Mouse (Mus musculus): Measurements from ENCODE around the gene Cdkal1. TPM values are rescaled to one million over a fixed set of nuclear protein-coding genes. Genes with fewer than 3 reads are reported as not detected.
A peak's percentile ranks its signal among the peaks of the same experiment; 100 is the strongest.

The Cdkal1 gene
- total RNA-seq, 2 experiments from 2014 or later, result 17.8 to 18.5 TPM

DNA sequence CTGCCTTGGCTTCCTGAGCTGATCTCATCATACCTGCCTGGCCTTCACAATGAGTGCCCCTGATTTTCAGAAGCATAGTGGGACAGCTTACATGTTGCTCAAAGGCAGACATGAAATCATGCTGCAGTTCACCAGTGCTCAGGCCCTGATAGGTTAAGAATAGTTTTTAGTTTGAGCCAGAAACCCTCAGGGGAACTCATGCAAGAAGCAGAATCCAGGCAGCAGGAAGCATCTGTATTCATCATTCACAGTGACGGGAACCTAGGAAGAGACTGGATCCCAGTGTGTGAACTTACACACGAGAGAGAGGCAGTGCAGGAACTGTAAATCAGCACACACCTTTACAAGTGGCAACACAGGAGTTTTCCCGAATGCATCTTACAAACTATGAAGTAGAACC, 441.0 kb downstream of the Cdkal1 start:
- DNase-seq (ENCODE audit: extremely low spot score in 1 of 2, low spot score in 2 of 2), result no peak
- intact Hi-C loops (cut with DNase I), result no loop called here

DNA sequence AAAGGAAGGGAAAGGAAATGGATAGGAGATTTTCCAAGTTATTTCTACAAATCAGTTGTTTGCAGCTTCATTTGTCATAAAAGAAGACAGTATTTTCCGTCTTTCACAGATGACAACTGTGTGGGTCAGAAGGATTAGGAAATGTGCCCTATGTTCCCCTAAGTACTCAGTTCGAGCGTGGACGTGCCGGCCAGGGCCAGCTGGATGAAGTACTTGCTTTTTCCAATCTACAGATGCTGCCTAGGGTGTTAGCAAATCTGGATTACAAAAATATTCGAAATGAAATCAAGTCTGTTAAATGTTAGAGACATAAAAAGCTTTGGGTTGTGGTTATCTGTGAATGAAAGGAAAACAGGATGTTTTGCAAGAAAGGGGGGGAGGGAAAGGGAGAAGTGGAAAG, 444.3 kb downstream of the Cdkal1 start:
- intact Hi-C loops (cut with DNase I), result no loop called here
- no peak for DNase-seq (ENCODE audit: extremely low spot score in 1 of 2, low spot score in 2 of 2)

DNA sequence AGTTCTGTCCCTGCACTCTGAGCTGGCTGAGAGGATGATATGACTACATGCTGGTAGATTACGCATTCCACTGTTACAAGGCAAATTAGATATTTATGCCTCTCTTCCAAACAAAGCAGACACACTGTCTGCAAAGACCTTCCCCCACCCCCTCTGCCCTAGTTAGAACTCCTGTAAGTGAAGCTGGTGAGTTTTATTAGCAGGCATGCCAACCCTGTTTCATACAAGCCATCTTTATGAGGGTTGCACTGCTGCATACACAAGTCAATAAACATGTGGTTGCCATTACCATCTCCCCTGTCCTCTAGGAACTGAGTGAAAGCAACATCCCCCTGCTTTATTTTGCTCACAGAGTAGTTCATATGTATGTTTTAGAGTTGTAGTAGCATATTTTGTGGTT, 447.9 kb downstream of the Cdkal1 start:
- intact Hi-C loops (cut with DNase I), result no loop called here
- no peak for DNase-seq (ENCODE audit: extremely low spot score in 1 of 2, low spot score in 2 of 2)

DNA sequence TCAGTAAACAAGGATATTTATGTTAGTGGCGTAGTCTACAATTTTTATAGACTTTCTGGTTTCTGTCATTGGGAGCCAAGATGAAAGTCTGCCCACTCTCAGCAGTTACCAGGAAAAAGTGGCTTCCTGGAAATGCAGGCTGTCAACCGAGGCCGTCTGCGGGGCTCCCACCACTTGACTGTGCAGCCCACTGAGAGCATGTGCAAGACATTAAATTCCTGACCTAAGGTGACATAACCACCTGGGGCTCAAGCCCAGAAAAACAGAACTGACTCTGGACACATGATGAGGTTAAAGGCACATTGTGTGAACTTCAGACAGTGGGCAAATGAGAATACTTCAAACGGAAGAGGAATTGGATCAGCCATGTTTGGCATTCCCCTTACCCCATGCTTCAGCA, 450.2 kb downstream of the Cdkal1 start:
- intact Hi-C loops (cut with DNase I), result no loop called here
- DNase-seq (ENCODE audit: extremely low spot score in 1 of 2, low spot score in 2 of 2), result peak in 1 of 2 experiments; percentile 31

DNA sequence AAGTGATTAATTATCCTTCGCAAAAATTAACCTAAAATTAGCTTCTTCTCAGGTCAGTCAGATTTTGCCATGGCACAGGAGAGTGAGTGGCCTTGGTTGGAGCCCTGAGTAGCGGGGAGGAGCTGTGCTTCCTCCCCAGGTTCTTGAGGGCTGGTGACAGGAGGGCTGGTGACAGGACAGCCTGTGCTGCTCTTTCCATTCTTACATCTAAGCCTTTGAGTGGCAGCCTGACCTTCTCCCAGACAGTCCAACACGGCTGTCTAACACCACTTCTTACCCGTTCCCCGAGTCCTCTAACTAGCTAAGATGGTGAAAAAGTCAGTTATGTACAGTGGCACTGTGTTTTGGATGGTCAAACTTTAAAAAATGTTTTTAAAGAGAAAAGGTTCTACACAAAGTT, 452.3 kb downstream of the Cdkal1 start:
- intact Hi-C loops (cut with DNase I), result no loop called here
- no peak for DNase-seq (ENCODE audit: extremely low spot score in 1 of 2, low spot score in 2 of 2)

DNA sequence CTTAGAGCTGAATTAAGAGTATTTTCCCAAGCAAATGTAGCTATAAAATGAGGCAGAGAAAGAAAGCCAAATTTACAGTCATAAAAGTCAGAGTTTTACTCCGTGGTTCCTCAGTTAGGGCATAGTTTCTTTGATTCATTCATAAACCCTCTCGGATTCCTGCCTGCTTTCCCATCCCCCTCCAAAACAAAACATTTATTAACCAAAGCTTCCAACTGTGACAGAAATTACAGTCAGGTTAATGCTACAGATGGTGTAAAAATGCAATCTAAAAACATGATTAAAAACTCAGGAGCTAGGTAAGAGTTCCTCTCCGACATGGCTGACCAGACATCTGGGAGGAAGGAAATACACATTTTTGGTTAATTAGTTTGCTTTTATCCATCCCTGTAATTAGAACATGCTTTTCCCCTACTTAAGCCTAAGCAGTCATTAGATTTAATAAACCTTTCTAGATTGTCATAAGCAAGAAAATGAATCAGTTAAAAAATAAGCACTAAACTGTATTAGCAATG, 452.9 kb downstream of the Cdkal1 start:
- no peak for DNase-seq (ENCODE audit: extremely low spot score in 1 of 2, low spot score in 2 of 2)
- intact Hi-C loops (cut with DNase I), result no loop called here

DNA sequence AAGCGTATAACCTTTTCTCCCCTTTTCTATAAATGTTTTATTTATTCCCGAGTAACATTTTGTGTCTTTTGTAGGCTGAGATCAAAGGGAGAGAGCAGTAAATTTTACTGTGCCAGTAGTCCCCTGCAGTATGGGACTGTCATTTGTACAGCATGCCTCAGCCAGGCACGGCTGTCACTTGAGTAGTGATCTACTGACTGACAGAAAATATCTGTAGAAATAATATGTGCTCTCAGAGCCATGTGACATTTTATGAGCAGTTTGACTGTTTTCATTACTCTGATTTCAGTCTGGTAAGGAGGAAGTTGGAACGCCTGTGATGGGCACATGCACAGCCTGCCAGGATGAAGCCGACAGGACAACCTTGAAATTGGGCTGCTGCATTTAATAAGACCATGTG, 455.6 kb downstream of the Cdkal1 start:
- intact Hi-C loops (cut with DNase I), result no loop called here
- no peak for DNase-seq (ENCODE audit: extremely low spot score in 1 of 2, low spot score in 2 of 2)

DNA sequence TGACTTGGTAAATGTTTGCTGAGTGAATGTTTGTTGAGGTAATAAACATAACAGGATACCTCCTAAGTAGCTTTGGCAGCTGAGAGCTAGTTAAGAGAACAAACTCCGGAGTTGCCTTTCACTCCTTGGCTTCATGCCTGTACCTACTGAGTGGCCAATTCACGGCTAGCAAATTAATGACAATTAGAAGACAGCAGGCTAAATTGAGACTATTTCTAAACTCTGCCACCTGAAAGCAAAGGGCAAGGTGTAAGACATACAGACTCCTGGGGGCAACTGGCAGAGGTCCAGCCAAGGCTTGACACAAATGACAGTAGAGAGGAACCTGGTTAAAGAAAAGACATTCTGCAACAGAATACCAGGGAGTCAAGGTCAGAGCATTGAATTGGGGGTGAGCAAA, 457.0 kb downstream of the Cdkal1 start:
- intact Hi-C loops (cut with DNase I), result no loop called here
- no peak for DNase-seq (ENCODE audit: extremely low spot score in 1 of 2, low spot score in 2 of 2)

DNA sequence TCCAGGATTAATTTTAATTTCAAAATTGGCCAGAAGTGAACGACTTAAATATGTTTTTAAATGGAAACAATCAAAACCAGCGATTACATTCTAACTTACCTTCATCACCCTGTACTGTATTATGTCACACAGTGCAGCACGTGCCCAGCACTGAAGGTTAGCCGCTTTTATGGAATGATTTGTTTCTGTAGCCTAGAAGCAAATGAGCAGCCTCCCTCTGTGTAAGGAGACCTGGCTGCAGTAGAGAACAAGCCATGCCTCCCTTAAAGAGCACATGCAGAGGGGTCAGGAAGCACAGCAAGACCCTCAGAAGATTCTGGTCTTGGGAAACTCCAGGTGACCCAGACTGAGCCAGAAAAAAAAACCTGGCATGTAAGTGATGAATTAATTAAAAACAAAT, 459.8 kb downstream of the Cdkal1 start:
- intact Hi-C loops (cut with DNase I), result no loop called here

DNA sequence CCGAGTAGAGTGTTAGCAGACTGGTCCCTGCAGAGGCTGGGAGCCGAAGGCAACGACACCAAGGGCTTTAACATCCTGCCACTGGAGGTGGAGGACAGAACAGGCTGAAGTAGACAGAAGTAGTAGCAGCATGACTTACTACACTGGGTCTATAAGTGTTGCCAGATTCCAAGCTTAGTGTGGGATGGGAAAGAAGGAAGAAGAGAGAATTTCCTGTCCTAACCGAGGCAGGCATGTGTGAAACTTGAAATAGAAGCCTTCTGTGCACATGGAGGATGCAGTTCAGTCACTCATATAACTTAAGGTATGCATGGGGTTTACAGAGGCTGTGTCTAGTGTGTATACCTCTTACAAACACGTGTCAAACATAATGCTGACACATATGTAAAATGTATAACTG, 465.4 kb downstream of the Cdkal1 start:
- no peak for DNase-seq (ENCODE audit: extremely low spot score in 1 of 2, low spot score in 2 of 2)
- intact Hi-C loops (cut with DNase I), result no loop called here

More for the DNA sequence above, 459.8 kb downstream of the Cdkal1 start:
- DNase-seq (ENCODE audit: extremely low spot score in 1 of 2, low spot score in 2 of 2), result no peak

DNA sequence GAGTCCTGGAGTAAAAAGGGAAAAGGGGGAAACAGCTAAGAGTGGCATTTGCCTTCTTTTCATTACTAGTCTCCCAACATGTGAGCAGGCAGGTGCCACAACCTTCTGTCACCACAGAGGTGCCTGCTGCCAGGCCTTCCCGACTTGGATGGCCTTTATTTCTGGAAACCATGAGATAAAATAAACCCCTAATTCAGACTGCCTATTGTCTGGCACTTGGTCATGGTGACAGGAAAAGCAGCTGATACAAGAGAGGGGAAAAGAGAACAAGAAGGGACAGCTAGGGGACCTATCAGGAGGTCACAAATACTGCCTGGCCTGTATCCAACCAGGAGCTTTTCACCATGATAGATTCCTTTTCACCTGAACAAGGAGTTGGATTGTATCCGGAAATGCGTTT, 466.6 kb downstream of the Cdkal1 start:
- no peak for DNase-seq (ENCODE audit: extremely low spot score in 1 of 2, low spot score in 2 of 2)
- intact Hi-C loops (cut with DNase I), result no loop called here

DNA sequence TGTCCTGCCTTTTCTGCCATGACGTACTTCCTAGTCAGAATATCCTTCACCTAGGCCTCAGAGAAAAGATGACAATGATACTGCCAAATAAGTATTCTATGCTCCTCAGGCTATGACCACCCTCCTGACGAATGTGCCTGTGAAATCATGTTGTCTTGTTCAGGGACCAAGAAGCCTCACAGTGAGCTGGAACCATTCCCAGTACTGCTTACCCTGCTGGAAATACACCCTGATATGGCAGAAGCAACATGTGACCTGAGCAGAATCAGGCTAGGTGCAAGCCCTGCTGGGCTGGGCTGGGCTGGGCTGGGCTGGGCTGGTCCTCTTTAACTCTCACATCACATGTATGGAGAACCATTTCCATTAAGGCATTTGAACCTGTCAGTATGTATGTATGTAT, 477.9 kb downstream of the Cdkal1 start:
- no peak for DNase-seq (ENCODE audit: extremely low spot score in 1 of 2, low spot score in 2 of 2)
- intact Hi-C loops (cut with DNase I), result no loop called here

DNA sequence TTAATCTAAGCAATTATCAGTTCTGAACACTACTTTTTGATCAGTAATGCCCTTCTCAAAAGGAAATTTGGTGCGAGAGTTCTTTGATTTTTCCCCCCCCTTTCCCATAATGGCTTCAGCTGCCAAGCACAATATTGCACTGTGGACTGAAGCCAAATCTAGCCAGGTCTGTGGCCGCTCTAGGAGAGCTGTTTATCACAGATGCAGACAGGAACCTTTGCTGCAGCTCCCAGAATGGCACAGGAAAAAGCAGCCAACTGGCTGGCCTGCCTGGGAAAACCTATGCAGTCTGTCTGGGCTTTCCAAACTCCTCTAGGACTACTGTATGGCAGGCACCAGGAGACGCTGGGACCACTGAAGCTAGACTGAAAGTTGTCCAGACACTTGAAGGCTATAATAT, 483.6 kb downstream of the Cdkal1 start:
- intact Hi-C loops (cut with DNase I), result no loop called here
- DNase-seq (ENCODE audit: extremely low spot score in 1 of 2, low spot score in 2 of 2), result no peak

DNA sequence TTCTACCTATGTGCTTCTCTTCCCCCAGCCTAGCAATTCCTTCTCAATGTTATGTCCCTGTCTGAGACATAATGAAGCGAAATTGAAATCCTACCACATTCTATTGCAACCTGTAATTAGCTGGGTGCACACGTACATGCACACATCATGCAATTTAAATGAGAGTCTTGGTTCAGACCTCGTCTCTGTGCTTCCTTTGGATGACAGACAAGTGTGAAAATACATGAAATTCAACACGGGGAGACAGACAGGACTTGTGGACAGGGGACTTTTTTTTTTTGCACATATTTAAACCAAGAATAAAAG, 484.1 kb downstream of the Cdkal1 start:
- DNase-seq (ENCODE audit: extremely low spot score in 1 of 2, low spot score in 2 of 2), result no peak
- intact Hi-C loops (cut with DNase I), result no loop called here

DNA sequence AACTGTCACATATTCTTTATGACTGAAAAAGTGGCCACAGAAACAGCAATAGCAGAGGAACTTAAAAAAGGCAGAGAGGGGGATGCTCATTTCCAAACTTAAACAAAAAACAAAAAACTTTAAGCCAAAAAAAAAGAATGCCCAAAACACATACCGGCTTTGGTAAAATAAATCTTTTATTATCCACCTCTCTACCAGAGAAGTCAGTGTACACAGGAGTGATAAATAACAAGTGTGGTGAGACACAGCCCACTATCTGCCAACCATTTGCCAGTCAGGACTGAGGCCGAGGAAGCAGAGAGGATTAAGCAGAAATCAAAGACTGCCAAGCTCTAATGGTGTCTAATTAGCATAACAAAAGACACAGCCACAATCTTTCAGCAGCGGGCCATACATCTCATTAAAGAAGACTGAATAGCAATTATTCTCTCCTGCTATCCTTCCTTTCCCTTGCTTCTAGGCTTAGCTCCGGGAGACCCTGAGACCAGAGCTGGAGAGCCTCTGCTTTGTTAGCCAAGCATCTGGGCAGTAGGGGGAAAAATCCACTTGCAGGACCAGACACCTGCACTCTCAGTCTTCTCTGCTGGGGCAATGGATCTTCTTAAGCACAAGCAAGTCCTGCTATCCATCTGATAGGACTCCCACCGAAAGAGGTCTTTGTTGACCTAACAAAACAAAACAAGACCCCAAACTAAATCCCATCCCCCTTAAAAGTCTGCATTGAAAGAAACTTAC, 484.6 kb downstream of the Cdkal1 start:
- DNase-seq (ENCODE audit: extremely low spot score in 1 of 2, low spot score in 2 of 2), result peak in 1 of 2 experiments; percentile 34
- intact Hi-C loops (cut with DNase I), result no loop called here

DNA sequence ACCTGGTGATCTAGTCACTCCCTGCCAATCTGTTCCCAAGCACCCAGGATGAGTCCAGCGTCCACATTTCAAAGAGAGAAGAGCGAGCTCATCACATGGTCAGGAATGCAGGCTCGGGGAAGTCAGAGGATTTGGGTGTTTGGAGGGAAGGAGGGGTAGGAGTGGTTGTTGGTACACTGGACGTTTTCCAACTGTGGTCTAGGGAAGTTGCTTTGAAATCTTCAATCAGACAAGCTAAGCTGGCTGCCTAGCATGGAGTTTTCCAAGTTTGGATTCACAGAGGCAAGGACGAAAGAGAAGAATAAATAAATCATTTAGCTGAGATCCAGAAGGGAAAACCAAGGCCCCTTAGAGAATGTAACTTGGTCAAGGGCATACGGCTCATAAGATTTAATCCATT, 486.7 kb downstream of the Cdkal1 start:
- intact Hi-C loops (cut with DNase I), result no loop called here
- no peak for DNase-seq (ENCODE audit: extremely low spot score in 1 of 2, low spot score in 2 of 2)

DNA sequence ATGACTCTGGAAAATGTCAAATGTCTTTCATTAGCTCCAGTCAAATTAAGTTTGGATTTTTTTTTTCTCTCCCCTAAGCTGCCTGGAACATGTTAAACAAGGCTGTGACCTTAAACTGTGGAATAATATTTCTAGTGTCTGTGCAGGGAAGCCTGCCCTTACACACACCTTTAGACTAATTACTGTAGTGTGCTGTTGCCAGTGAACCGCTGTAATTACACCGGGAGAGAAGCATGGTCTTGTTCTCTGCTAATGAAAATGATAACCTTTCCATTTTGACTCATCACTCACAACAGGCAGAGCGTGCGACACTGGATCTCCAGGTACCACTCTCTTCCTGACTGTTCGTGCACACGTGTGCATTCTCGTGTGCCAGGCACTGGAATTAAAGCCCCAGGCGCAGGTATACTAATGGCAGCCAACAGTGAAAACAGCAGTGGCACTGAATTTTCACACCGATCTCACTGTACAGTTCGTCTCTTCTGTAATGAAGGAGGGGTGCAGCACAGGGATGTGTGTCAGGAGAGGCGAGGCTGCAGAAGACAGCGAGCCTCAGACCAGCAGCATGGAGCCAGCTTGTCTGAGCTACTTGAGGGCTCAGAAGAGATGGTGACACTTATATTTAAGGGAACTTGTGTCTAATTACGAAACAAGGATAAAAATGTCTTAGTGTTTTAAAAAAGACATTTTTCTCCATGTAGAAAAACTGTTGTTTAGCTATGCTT, 490.4 kb downstream of the Cdkal1 start:
- intact Hi-C loops (cut with DNase I), result no loop called here
- DNase-seq (ENCODE audit: extremely low spot score in 1 of 2, low spot score in 2 of 2), result no peak

DNA sequence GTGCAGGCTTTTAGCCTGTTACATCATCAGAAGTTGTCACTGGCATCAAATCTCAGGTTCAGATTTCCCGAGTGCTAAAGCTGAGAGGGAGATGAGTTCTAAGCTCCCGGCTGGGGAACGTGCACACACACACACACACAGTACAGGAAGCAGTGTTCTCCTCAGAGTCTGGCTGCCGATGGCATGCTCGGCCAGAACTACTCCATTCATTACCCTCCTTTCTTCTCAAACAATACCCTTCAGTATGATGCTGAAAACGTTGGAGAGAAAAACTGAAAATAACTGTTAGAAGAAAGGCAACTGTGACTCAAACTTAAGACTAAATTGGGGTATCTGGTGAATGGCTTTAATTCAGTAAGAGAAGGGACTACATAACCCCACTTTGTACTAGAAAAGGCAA, 491.5 kb downstream of the Cdkal1 start:
- DNase-seq (ENCODE audit: extremely low spot score in 1 of 2, low spot score in 2 of 2), result no peak
- intact Hi-C loops (cut with DNase I), result no loop called here

DNA sequence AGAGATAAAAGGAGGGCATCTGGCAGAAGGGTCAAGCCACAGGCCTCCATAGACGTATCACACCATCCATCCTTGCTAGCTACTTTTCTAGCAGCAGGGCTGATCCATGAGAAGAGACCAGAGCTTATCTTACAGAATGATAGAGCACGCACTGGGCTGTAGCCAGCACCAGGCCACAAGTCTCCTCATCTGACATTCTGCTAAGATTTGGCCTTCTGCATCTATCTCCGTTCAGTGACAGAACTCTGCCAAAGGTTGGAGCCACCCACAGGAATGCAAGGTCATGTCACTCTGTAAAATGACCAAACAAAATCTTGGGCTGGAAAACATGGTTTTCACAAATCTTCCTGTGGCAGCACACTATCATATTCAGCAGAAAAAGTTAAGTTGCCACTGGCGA, 493.6 kb downstream of the Cdkal1 start:
- DNase-seq (ENCODE audit: extremely low spot score in 1 of 2, low spot score in 2 of 2), result no peak
- intact Hi-C loops (cut with DNase I), result no loop called here

DNA sequence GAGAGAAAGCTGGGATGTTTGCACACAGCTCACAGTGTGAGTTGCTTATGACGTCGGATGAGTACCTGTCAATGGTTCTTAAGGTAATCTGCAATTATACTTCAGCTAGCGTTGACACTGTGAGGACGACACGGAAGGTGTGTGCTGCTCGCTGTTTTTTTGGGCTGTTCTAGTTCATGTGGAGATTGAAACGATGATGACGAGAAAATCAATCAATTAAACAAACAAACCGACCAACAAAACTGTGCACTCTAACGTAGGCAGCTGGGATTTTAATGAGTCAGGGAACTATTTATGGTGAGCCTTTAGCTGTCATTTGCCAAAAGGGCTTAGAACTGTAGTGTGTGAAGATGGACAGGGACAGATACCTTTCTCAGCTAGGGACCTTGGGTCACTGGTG, 494.6 kb downstream of the Cdkal1 start:
- intact Hi-C loops (cut with DNase I), result no loop called here
- DNase-seq (ENCODE audit: extremely low spot score in 1 of 2, low spot score in 2 of 2), result no peak

DNA sequence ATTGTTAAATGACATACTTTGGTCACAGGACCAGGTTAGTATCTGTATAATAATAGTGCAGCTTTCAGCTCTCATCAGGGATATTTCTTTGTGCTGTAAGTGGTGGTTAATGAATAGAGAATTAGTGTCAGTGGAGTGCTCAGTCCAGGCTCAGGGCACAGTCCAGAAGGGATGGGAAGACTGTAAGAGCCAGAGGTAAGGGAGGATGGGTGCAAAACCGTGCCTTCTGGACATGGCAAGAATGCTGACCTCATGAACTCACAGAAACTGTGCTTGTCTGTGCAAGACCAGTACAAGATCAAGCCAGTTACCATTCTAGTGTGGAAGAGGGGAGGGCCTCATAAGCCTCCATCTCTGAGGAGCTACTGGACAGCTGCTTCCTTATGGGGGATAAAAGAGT, 496.1 kb downstream of the Cdkal1 start:
- no peak for DNase-seq (ENCODE audit: extremely low spot score in 1 of 2, low spot score in 2 of 2)
- intact Hi-C loops (cut with DNase I), result no loop called here

Data from left cerebral cortex, postnatal 10 days (tissue).